Mouse (Mus musculus): ENCODE measurements around the gene Ivd. TPM values are rescaled to one million over a fixed set of nuclear protein-coding genes. Genes with fewer than 3 reads are reported as not detected.

The Ivd gene
- polyA plus RNA-seq, 1 experiment = 3.2 TPM

DNA sequence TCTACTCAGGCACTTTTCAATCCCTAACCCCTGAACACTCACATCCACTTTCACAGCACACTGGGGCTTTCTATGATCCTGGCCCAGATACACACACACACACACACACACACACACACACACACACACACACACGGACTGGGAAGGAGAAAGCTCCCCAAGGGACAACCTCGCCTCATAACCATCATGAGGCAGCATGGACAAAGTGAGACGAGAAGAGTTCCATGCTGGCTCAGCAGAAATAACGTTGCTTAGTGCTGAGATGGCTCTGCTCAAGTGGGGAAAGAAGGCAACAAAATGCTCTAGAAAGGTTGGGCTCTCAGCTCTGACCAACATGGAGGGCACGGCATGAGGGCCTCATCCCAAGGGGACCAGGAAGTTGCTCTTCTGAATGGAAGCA is 20.6 kb upstream of the Ivd start:
- Histone ChIP-seq H3K4me1 (peaks cover 25% of the 10 kb centered on the region), H3K9me3 (peaks cover 17% of the 10 kb centered on the region), H3K4me3 (replicated peaks) (no peak overlapping the region), H3K27me3 (replicated peaks) (peaks cover 50% of the 10 kb centered on the region), H3K36me3 (replicated peaks; ENCODE audit: low read length) (peaks cover 9% of the 10 kb centered on the region)
- no peak for TF ChIP-seq GATA1 (IDR thresholded peaks at IDR 0.05; ENCODE audit: borderline replicate concordance, low read length)
- TF ChIP-seq FLI1 (IDR thresholded peaks at IDR 0.05; ENCODE audit: low read length) = no peak

DNA sequence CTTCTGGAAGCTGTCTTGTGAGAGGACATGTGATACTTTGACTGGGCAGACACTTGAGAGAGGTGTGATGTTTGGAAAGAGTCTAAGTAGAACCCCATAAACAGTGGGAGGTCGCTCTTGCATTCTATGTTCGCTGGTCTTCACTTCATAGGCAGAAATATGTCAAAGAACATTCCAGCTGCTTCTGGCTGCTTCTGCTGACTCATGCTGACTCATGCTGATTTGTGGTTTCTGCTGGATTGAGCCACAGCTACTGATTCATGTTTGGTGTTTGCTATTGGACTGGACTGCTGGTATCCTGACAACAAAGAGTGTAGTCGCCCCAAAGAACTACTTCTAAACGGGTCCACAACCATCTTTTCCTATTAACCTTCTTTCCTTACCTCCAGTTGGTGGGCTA is 20.0 kb upstream of the Ivd start:
- TF ChIP-seq GATA1 (IDR thresholded peaks at IDR 0.05; ENCODE audit: borderline replicate concordance, low read length) (no peak), FLI1 (IDR thresholded peaks at IDR 0.05; ENCODE audit: low read length) (no peak)
- Histone ChIP-seq H3K36me3 (replicated peaks; ENCODE audit: low read length) (peaks cover 3% of the 10 kb centered on the region), H3K4me1 (peaks cover 28% of the 10 kb centered on the region), H3K27me3 (replicated peaks) (peaks cover 52% of the 10 kb centered on the region), H3K9me3 (peaks cover 17% of the 10 kb centered on the region), H3K4me3 (replicated peaks) (no peak overlapping the region)

DNA sequence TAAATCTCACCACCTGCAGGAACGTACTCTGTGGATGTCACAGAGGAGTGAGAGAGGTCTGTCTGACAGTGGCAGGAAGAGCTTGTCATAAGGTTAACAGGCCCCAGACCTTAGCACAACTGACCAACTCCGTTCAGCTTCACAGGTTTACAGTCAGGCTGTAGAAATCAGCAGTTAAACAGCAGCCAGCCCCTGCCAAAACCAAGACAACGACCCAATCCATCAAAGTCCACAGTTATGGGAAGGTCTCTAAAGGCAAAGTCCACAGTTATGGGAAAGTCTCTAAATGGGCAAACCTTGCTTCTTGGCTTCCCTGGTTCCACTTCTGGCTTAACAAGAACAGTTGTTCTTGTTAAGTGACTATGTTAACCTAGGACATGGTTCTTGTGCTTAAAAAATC is 17.3 kb upstream of the Ivd start:
- Histone ChIP-seq H3K4me1 (peaks cover 22% of the 10 kb centered on the region), H3K27me3 (replicated peaks) (peaks cover 69% of the 10 kb centered on the region), H3K9me3 (peaks cover 17% of the 10 kb centered on the region), H3K36me3 (replicated peaks; ENCODE audit: low read length) (no peaks in the 10 kb centered on the region), H3K4me3 (replicated peaks) (no peak overlapping the region)
- TF ChIP-seq FLI1 (IDR thresholded peaks at IDR 0.05; ENCODE audit: low read length) = no peak
- TF ChIP-seq GATA1 (IDR thresholded peaks at IDR 0.05; ENCODE audit: borderline replicate concordance, low read length) = no peak

DNA sequence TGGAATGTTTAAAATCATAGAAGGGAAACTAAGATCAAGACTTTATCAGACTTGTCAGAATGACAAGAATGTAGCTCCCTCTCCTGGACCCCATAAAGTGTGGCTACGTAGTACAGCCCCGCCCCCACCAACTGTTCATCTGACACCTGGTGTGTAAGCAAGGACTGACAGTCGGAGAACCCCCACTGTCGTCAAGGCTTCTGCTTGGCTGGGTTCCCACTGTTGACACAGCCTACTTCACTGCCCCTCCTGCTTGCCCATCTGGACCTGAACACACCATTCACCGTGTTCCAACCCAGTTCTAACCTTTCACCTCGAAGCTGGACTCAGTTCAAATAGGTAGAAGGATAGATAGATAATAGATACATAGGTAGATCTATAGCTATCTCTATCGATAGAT is 15.5 kb upstream of the Ivd start:
- no peaks in the 10 kb centered on the region for H3K36me3 ChIP-seq (replicated peaks; ENCODE audit: low read length)
- no peak overlapping the region for H3K4me3 ChIP-seq (replicated peaks)
- peaks cover 72% of the 10 kb centered on the region for H3K27me3 ChIP-seq (replicated peaks)
- H3K9me3 ChIP-seq = peaks cover 17% of the 10 kb centered on the region
- H3K4me1 ChIP-seq = peaks cover 19% of the 10 kb centered on the region
- TF ChIP-seq GATA1 (IDR thresholded peaks at IDR 0.05; ENCODE audit: borderline replicate concordance, low read length) = no peak
- TF ChIP-seq FLI1 (IDR thresholded peaks at IDR 0.05; ENCODE audit: low read length) = no peak

DNA sequence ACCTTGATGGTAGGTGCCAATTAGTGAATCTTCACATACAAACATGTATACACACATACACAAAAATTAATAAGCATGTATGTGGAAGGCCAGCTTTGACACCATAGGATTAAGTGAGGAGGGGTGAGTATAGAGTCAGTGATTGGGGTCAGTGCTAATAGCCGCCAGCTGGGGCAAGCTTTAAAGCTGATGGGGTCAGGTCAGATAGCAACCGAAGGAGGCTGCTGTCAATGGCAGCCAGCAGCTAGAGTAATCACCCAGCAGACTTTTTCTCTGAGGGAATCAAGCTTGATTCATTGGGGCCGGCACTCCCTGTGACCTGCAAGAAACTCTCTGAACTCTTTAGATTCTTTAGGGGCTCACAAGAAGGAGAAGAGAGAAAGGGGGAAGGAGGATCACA is 10.0 kb upstream of the Ivd start:
- no peaks in the 10 kb centered on the region for H3K36me3 ChIP-seq (replicated peaks; ENCODE audit: low read length)
- TF ChIP-seq GATA1 (IDR thresholded peaks at IDR 0.05; ENCODE audit: borderline replicate concordance, low read length) = no peak
- no peak overlapping the region for H3K4me3 ChIP-seq (replicated peaks)
- H3K27me3 ChIP-seq (replicated peaks) = peaks cover 49% of the 10 kb centered on the region
- peaks cover 5% of the 10 kb centered on the region for H3K4me1 ChIP-seq
- H3K9me3 ChIP-seq = no peaks in the 10 kb centered on the region

DNA sequence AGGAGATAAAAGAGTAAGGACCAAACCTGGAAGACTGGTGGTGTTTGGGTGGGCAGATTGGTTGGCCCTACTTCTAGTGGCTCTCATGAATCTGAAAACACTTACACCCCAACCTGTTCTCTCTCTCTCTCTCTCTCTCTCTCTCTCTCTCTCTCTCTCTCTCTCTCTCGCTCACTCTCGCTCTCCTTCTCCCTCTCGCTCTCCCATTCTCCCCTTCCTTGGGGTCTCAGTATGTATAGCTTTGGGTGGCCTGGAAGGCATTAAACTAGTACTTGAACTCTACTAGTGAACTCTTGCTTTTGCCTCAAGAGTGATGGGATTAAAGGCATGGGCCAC is 554 bp downstream of the Ivd start:
- Histone ChIP-seq H3K4me1 (peaks cover 28% of the 10 kb centered on the region), H3K27me3 (replicated peaks) (peaks cover 30% of the 10 kb centered on the region), H3K36me3 (replicated peaks; ENCODE audit: low read length) (no peaks in the 10 kb centered on the region), H3K4me3 (replicated peaks) (peak overlapping the region; percentile 92), H3K9me3 (no peaks in the 10 kb centered on the region)
- TF ChIP-seq GATA1 (IDR thresholded peaks at IDR 0.05; ENCODE audit: borderline replicate concordance, low read length) (no peak), FLI1 (IDR thresholded peaks at IDR 0.05; ENCODE audit: low read length) (no peak)

DNA sequence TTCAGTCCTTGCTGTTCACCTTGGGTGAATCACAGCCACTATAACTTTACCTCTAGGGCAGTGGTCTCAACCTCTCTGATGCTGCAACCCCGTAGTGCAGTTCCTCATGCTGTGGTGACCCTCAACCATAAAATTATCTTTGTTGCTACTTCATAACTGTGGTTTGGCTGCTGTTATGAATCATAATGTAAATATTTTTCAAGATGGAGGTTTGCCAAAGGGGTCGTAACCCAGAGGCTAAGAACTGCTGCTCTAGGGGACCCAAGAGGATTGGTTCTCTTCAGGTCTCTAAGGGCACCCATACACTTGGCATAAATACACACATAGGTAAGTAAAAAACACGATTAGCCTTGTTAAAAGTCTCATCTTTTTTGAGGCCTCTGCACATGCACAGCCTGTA is 8.8 kb downstream of the Ivd start:
- Histone ChIP-seq H3K4me3 (replicated peaks) (no peak overlapping the region), H3K36me3 (replicated peaks; ENCODE audit: low read length) (peaks cover 16% of the 10 kb centered on the region), H3K4me1 (no peaks in the 10 kb centered on the region), H3K27me3 (replicated peaks) (peaks cover 13% of the 10 kb centered on the region), H3K9me3 (no peaks in the 10 kb centered on the region)
- TF ChIP-seq GATA1 (IDR thresholded peaks at IDR 0.05; ENCODE audit: borderline replicate concordance, low read length) (no peak), FLI1 (IDR thresholded peaks at IDR 0.05; ENCODE audit: low read length) (no peak)

DNA sequence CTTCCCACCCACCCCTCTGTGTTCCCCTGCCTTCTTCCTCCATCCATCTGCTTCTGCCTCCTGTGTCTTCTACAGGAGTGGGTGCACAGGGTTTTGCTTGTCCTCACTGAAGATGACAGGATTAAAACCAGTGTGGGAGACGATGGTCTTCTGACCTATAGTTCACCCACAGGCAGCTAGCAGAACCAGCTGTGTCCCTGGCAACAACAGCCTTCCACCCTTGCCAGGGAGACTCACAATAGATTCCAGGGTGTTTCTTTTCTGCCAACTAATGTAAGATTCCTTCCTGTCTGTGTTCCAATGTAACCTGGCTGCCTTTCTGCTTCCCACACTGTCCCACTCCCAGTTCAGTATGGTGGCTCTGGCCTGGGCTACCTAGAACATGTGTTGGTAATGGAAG is 9.3 kb downstream of the Ivd start:
- no peak for TF ChIP-seq GATA1 (IDR thresholded peaks at IDR 0.05; ENCODE audit: borderline replicate concordance, low read length)
- TF ChIP-seq FLI1 (IDR thresholded peaks at IDR 0.05; ENCODE audit: low read length) = no peak
- Histone ChIP-seq H3K9me3 (no peaks in the 10 kb centered on the region), H3K4me3 (replicated peaks) (no peak overlapping the region), H3K36me3 (replicated peaks; ENCODE audit: low read length) (peaks cover 16% of the 10 kb centered on the region), H3K4me1 (no peaks in the 10 kb centered on the region), H3K27me3 (replicated peaks) (peaks cover 13% of the 10 kb centered on the region)

DNA sequence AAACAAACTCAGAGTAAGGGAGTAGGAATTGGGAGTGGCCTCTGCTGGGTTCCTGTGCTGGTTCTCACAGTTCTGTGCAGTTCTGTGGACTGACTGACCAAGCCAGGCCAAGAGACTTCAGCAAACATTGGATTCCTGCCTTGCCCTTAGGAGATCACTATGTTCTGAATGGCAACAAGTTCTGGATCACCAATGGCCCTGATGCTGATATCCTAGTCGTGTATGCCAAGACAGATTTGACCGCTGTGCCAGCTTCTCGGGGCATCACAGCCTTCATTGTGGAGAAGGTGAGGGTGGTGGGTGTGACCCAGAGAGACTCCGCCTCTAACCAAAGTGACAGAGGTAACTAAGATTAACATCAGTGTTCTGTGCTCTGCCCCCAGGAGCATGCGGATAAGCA is 11.3 kb downstream of the Ivd start:
- no peaks in the 10 kb centered on the region for H3K9me3 ChIP-seq
- H3K36me3 ChIP-seq (replicated peaks; ENCODE audit: low read length) = peaks cover 21% of the 10 kb centered on the region
- no peak overlapping the region for H3K4me3 ChIP-seq (replicated peaks)
- TF ChIP-seq GATA1 (IDR thresholded peaks at IDR 0.05; ENCODE audit: borderline replicate concordance, low read length) (no peak), FLI1 (IDR thresholded peaks at IDR 0.05; ENCODE audit: low read length) (no peak)
- no peaks in the 10 kb centered on the region for H3K4me1 ChIP-seq
- peaks cover 20% of the 10 kb centered on the region for H3K27me3 ChIP-seq (replicated peaks)

DNA sequence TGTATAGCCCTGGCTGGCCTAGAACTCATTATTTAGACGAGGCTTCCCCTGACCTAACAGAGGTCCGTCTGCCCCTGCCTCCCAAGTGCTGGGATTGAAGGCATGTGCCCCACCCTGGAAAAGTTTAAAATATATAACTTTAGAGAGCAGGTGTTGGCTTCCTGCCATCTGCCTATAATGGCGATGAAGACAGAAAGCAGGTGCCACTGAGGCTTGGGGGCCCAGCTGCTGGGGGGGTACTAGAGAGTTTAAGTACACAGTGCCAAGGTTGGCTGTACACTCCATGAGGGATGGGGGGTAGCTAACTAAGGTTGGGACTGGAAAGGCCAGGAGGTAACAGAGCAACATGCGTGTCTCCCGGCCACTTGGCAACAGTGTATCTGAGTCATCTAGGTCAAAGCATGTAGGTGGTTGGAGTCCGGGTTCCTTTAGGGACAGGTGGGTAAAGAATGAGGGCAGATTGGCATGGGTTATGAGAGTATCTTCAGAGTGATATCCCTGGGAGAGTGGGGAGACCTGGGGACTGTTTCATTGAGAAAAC is 12.2 kb downstream of the Ivd start:
- Histone ChIP-seq H3K36me3 (replicated peaks; ENCODE audit: low read length) (peaks cover 21% of the 10 kb centered on the region), H3K27me3 (replicated peaks) (peaks cover 24% of the 10 kb centered on the region), H3K4me1 (no peaks in the 10 kb centered on the region), H3K9me3 (no peaks in the 10 kb centered on the region), H3K4me3 (replicated peaks) (no peak overlapping the region)
- TF ChIP-seq FLI1 (IDR thresholded peaks at IDR 0.05; ENCODE audit: low read length) = no peak
- TF ChIP-seq GATA1 (IDR thresholded peaks at IDR 0.05; ENCODE audit: borderline replicate concordance, low read length) = no peak

DNA sequence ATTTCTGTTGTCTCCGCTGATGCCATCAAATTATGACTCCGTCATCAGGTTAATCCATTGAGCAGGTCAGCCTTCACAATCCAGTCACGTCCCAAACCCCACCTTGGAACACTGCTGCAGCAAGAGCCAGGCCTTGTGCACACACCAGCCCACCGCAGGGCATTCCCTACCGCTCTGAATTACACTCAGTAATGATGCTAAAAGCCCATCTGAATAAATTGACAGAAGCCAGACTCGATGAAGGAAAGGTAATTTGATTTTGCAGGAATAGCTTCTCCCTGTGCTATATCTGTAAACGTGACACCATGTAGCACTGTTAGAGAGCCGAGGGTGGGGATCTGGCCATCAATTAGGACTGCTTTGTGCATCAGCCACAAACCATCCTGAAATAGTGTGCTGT is 13.6 kb downstream of the Ivd start:
- H3K9me3 ChIP-seq = no peaks in the 10 kb centered on the region
- no peak overlapping the region for H3K4me3 ChIP-seq (replicated peaks)
- TF ChIP-seq GATA1 (IDR thresholded peaks at IDR 0.05; ENCODE audit: borderline replicate concordance, low read length) (no peak), FLI1 (IDR thresholded peaks at IDR 0.05; ENCODE audit: low read length) (no peak)
- H3K4me1 ChIP-seq = no peaks in the 10 kb centered on the region
- H3K36me3 ChIP-seq (replicated peaks; ENCODE audit: low read length) = peaks cover 19% of the 10 kb centered on the region
- H3K27me3 ChIP-seq (replicated peaks) = peaks cover 29% of the 10 kb centered on the region

Data from megakaryocyte, embryonic 14.5 days (primary cell).